Mouse (Mus musculus) 416B (cell line): ENCODE results near the gene Rsbn1l.

ENCODE experiments used
- DNase-seq: peaks from one replicate; pipeline ENCODE4 v3.0.0; 2011; ENCODE audit warnings: low read depth

The Rsbn1l gene

GRCm38 (mm10) chr5:20950093-20950492 lies 6.1 kb downstream of the Rsbn1l start:
- no peak for DNase-seq

GRCm38 (mm10) chr5:20946906-20947305 lies 9.3 kb downstream of the Rsbn1l start:
- DNase-seq = no peak

- DNase-seq = peak; percentile 93
Measured at GRCm38 (mm10) chr5:20944961-20945748, 11.0 kb downstream of the Rsbn1l start.

GRCm38 (mm10) chr5:20943791-20944190 lies 12.4 kb downstream of the Rsbn1l start:
- peak; percentile 66 for DNase-seq

GRCm38 (mm10) chr5:20942523-20942922 lies 13.7 kb downstream of the Rsbn1l start:
- DNase-seq = peak; percentile 49

- DNase-seq = peak; percentile 99
Measured at GRCm38 (mm10) chr5:20941205-20941604, 15.0 kb downstream of the Rsbn1l start.

GRCm38 (mm10) chr5:20940696-20941095 lies 15.5 kb downstream of the Rsbn1l start:
- no peak for DNase-seq

- DNase-seq = no peak
Measured at GRCm38 (mm10) chr5:20940040-20940571, 16.1 kb downstream of the Rsbn1l start.

GRCm38 (mm10) chr5:20938523-20938922 lies 17.7 kb downstream of the Rsbn1l start:
- no peak for DNase-seq

GRCm38 (mm10) chr5:20935934-20936333 lies 20.3 kb downstream of the Rsbn1l start:
- DNase-seq = no peak

- peak; percentile 83 for DNase-seq
Measured at GRCm38 (mm10) chr5:20932585-20932984, 23.6 kb downstream of the Rsbn1l start.

- DNase-seq = peak; percentile 67
Measured at GRCm38 (mm10) chr5:20931300-20931699, 24.9 kb downstream of the Rsbn1l start.

- no peak for DNase-seq
Measured at GRCm38 (mm10) chr5:20930430-20930829, 25.8 kb downstream of the Rsbn1l start.

GRCm38 (mm10) chr5:20929669-20930151 lies 26.5 kb downstream of the Rsbn1l start:
- peak; percentile 58 for DNase-seq

GRCm38 (mm10) chr5:20925451-20925850 lies 30.7 kb downstream of the Rsbn1l start:
- peak; percentile 75 for DNase-seq

GRCm38 (mm10) chr5:20924608-20925007 lies 31.6 kb downstream of the Rsbn1l start:
- DNase-seq = peak; percentile 53

GRCm38 (mm10) chr5:20919566-20919965 lies 36.6 kb downstream of the Rsbn1l start:
- no peak for DNase-seq

- no peak for DNase-seq
Measured at GRCm38 (mm10) chr5:20918967-20919366, 37.2 kb downstream of the Rsbn1l start.

GRCm38 (mm10) chr5:20913372-20914275 lies 42.6 kb downstream of the Rsbn1l start:
- DNase-seq = peak; percentile 76

GRCm38 (mm10) chr5:20911741-20912140 lies 44.5 kb downstream of the Rsbn1l start:
- no peak for DNase-seq

GRCm38 (mm10) chr5:20906191-20906590 lies 50.0 kb downstream of the Rsbn1l start:
- no peak for DNase-seq

- no peak for DNase-seq
Measured at GRCm38 (mm10) chr5:20905437-20905836, 50.8 kb downstream of the Rsbn1l start.
